Mouse (Mus musculus) WW6 (cell line): ENCODE measurements at regions not wholly inside any gene's neighbourhood (a gene's known extent, or its start where the extent isn't known, plus 50 kb on each side); places are given as distances from the start of the nearest gene placed in this dataset.
A peak's percentile ranks its signal among the peaks of the same experiment; 100 is the strongest.

Source experiments
- DNase-seq: peaks from one replicate; pipeline ENCODE4 v3.0.0-alpha.2; 2013; ENCODE audit warnings: low read depth, low spot score

GRCm38 (mm10) chr2:45756395-45756794 lies 639.2 kb upstream of the Zeb2 start:
- DNase-seq = no peak

- no peak for DNase-seq
Observed at GRCm38 (mm10) chr2:45751746-45752145, 634.6 kb upstream of the Zeb2 start.

DNA sequence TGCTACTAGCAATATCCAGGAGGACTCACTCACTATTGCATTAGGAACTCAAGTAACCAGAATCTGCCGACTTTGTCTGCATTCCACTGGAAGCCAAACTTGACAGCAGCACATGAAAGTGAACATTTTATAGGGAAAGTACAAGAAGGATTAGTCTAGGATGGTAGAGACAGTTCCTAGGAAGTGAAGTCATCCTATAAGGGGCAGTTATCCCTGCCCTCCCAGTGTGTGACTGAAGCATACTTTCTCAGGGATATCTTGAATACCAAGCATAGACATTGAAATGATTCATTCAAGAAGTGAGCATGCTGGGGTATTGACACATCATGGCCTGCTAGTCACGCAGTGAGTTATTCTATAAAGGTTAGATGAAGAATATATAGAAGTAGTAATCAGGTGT lies 632.2 kb upstream of the Zeb2 start:
- DNase-seq = no peak

DNA sequence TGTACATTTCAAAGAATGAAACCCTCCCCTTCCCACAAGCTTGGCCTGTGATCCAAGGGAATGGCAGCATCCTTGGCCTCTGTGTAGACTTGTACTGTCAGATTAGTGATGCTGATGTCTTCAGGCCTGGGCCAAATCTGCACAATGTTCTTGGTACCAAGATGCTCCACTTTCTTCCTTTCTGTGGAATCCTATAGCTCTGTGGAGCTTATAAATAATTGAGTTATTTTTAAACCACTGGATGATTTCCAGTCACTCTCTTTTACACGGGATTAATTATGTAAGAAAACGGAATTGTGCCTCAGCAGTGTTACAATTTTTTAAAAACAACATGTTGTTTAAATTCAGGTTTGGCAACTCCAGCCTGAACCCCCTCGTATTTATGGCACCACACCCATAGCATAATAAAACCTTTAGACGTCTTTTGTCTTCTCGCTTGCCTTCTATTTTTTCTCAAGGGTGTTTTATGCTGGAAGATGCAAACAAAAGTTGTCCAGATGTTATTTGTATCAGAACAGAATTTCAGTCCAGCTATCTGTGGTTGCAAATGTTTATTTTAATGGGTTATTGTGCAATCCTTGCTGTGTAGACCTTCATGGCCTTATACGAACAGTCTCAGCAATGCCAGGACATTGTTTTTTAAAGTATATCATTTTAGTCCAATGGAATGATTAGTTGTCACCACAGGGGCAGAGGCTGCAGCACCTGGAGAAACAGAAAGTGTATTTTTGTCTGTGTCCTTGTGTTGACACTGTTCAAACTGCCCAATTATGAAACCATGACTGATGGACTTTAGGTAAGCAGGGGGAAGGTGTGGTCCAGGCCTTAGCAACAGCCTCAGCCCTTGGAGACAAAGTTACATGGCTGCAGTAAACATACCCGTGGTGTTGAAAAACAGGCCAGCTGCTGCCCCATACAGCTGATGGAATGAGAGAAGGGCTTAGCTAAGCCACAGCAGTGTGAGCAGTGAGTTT lies 630.4 kb upstream of the Zeb2 start:
- no peak for DNase-seq

GRCm38 (mm10) chr2:45746606-45747005 lies 629.4 kb upstream of the Zeb2 start:
- DNase-seq = no peak

- peak; percentile 18 for DNase-seq
Observed at GRCm38 (mm10) chr2:45736278-45736677, 619.1 kb upstream of the Zeb2 start.

- DNase-seq = no peak
Observed at GRCm38 (mm10) chr2:45713997-45714396, 596.8 kb upstream of the Zeb2 start.

DNA sequence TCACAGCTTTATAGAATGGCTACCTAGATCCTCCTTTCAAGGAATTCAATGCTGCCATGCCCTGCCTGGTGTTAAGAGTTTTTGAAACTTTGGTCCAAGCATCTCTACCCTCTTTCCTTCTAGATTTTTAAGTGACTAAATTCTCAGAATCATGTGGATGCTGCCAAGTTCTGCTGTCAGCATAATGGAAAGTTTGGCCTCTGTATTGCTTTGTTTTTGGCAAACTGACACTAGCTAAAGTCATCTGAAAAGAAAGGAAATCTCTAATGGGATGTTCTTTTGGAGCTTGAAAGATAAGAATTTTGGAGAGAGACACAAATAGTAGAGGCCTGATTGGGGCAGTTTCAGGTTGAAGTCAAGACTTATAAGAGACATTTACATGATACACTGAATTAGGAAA lies 589.8 kb upstream of the Zeb2 start:
- no peak for DNase-seq

GRCm38 (mm10) chr2:45702511-45702910 lies 585.3 kb upstream of the Zeb2 start:
- no peak for DNase-seq

GRCm38 (mm10) chr2:45700578-45700977 lies 583.4 kb upstream of the Zeb2 start:
- no peak for DNase-seq

DNA sequence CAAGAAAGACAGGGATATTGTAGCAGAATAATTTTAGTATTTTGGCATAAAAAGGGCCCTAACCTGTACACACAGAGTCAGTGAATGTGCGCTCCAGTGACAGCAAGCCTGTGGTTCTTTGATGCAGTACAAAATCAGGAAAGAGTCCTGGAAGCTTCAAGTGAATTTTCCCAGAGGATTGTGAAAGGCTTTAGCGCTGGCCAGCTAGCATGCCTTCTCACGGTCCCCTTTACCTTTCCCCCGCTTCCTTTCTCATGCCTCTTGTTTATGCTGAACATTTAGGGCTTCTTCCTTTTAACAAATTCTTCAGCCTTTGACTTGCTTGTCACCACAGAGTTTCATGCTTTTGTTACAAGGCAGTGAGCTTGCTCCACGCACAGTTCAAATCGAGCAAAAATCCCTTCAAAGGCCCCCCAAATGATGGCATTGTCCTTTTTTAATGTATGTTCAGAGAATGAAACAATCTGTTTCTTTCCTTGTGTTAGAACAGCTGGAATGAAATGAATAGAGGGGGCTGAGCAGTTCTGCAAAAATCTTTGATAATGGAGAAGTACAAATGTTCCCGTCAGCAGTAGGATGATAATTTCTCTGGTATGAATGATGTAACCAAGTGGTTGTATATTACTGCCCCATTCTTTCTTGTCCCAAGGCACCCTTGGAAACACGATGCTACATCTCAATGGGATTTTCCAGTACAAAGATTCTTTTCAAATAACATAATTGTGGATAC lies 576.3 kb upstream of the Zeb2 start:
- DNase-seq = no peak

- DNase-seq = no peak
Observed at GRCm38 (mm10) chr2:45692819-45693218, 575.6 kb upstream of the Zeb2 start.

DNA sequence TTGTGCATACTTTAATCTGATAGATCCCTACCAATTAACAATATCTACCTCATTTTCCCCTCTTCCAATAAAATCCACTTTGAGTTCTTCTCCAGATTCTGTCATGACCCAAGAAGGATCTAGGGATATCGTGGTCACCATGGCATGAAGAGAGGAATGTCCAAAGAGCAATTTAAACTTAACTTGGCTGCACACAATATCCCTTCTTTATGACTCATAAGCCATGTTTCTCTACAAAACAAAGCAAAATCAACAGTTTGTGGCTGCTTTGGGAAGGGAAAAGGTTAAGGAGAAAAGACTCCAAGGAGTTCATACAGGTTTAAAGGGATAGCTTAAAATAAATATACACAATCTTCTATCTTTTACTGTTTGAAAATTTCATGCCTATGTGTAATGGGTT lies 571.8 kb upstream of the Zeb2 start:
- no peak for DNase-seq

DNA sequence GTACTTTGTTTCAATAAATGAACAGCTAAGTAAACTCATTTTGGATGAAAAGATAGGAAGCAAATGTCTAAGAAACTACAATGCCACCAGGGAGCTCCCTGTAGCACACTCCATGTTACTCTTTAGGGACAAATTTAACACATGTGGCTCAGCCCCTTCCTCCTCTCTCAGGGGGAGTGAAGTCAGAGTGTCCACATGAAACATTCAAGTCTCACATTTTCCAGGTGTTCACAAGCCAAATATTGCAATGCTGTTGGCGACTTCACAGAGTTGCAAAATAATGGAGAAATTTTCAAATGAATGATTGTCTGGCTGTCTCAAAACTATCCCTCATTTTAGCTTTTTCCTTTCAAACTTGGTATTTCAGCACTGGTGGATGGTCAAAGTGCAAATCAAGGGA lies 564.1 kb upstream of the Zeb2 start:
- DNase-seq = no peak

DNA sequence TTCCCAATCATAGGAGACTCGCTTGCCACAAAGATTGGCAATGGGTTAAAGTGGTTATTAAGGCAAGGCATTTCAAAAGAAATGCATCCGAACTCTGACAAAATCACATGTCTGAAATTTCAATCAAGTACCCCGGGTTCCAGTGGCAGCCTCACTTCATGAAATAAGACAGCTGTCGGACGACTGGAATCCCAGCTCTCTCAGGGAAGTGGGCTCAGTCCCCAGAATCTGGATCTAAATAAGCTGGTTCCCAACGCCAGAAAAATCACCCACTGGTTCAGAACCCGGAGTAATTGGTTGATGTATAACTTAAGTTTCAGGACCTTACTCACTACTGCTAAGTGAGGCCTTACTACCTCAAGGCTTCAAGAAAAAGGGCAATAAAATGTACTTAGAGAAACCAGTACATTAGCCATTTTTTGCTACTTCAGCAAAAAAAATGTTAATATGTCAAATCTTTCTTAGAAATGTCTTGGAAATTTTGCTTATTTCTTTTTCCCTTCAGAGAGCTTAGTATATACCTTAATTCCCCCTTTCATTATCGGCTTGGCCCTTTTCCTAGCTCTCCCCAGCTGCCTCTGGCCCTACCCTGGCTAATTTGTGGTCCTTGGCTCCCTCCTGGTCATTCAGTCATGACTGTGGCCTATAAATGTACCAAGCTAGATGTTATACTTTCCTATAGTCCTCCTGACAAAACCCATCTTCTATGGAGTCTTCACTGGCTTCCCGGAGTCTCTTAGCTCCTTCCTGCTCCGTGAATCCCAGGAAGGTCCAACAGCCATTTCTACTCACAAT lies 562.1 kb upstream of the Zeb2 start:
- no peak for DNase-seq

DNA sequence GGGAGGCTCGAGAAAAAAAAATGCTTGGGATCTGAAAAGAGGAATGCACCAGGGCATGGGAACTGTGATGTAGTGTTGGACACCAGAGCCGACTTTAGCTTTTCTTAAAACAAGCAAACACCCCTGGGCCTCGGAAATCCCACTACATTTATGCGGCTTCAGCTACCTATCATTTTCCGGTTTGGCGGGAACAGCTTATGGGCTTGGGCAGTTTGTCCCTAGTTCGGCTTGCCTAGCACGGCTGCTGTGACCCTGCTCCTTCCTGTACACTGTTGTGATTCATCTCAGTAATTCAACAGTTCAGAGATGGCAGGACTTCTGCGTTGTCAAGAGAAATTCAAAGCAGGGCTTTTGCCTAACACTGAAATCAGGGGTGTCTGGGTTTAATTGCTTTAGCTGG lies 561.5 kb upstream of the Zeb2 start:
- DNase-seq = no peak

DNA sequence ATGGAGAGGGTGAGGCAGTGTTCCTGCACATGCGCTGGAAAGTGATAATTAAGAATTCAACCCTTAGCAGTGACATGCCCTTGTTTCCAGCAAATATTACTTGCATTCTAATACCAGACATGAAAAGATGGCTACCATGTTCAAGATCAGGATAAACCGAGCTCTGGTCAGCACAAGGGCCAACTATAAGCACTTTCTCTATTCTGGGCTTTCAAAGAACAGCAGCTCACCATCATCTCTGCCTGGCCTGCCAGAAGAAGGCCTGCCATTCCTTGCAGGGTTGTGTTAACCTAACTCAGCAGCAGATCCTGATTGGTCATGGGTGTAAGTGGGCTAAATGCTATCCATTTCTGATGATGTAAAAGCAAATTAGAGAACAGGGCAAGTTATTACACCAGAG lies 558.6 kb upstream of the Zeb2 start:
- DNase-seq = no peak

DNA sequence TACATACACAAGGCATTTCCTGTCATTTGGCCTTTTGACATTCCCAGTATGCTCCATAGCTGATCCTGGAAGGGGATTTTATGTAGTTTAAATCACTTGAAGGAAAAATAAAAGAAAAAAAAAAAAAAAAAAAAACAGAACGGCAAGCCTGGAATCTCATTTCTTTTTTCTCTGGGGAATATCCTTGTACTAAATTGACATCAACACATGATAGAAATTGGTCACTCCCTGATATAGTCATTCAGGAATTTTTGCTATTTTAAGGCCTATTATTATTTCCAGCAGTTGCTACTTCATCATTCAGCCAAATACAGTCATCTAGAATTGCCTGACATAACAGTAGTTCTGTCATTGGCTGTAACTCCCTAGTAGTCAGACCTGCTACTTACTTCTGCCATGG lies 538.8 kb upstream of the Zeb2 start:
- no peak for DNase-seq

DNA sequence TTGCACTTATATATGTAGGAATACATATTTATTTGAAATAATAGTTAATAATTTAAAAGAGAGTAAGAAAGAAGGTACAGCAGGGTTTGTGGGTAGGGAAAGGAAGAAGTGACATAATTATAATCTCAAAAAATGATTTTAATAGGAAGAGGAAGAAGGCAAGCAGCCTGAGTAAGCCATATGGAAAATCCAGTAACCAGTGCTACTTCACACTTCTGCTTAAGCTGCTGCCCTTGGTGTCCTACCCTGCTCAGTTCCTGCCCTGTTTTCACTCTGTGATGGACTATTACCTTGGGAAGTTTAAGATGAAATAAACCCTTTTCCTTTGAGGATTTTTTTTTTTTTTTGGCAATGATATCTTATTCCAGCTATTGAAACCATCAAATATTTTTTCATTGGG lies 537.5 kb upstream of the Zeb2 start:
- DNase-seq = no peak

DNA sequence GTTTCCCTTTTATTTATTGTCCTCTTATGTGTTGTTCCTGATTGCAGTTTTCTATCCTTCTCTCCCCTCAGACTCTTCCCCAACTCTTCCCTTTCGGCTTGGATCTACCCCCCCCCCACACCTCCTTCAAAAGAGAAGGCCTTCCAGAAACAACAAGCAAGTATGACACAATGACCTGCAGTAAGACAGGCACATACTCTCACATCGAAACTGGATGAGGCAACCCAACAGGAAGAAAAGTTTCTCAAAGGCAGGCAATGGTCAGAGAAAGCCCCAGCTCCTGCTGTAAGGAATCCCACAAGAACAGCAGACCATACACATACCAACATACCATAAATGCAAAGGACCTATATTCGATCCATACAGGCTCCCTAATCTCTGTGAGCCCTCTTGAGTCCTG lies 535.8 kb upstream of the Zeb2 start:
- DNase-seq = no peak

DNA sequence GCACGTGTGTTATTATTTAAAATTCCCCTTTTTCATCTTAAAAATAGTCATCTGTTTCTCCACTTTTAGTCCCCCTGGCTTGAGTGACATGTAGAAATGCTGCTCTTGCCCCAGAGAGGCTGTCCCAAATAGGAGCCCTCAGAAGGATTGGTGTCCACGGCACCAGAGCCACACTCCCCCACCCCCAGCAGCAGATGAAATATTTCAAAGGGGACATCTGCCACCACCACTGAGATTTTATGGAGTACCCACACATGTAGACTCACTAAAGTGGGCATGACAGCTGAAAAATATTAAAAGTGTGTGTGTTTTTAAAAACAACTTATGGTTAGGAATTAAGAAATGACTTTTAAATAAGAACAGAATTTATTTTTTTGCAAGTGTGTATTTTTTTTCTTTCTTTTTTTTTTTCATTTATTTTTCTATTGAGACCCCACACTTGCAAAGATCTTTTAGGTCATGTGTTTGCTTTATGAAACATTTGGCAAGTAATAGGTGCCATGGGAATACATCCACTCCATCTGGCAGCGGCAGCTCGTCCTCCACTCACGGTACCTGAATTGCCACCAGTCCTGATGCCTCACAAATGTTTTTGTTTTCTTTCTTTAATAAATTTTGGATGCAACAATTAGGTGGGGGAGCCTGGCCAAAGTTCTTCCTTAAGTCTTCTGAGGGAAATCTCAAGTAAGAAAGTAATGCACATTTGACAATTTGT lies 533.2 kb upstream of the Zeb2 start:
- DNase-seq = no peak
